ENCODE assay signal across 8 mouse cellular contexts in genomic region chr13:52978321-52978981, GRCm38 (mm10). TPM values are rescaled to one million over a fixed set of nuclear protein-coding genes. Genes with fewer than 3 reads are reported as not detected.
DNase-seq lines count a peak whose midpoint lies in the region; ATAC-seq and TF ChIP-seq lines count a peak whose summit lies in the region.

No protein-coding gene starts in this region.

- TF ChIP-seq CTCF in heart, postnatal 0 days (IDR thresholded peaks at IDR 0.05; ENCODE audit: low read depth) = no peak

- H3K27ac ChIP-seq in embryonic facial prominence, embryonic 12.5 days = peak overlapping the region; percentile 79
- H3K27ac ChIP-seq in heart, postnatal 0 days (ENCODE audit: low read depth) = peak overlapping the region; percentile 95
- peak overlapping the region; percentile 57 for H3K27ac ChIP-seq in midbrain, embryonic 11.5 days (ENCODE audit: low read depth, low read length)
- H3K27ac ChIP-seq in stomach, embryonic 16.5 days (ENCODE audit: low read length) = peak overlapping the region; percentile 74

- no peaks in the 10 kb centered on the region for H3K36me3 ChIP-seq in embryonic facial prominence, embryonic 12.5 days
- no peaks in the 10 kb centered on the region for H3K36me3 ChIP-seq in heart, postnatal 0 days (replicated peaks; ENCODE audit: control insufficient read depth, insufficient read depth, low read length)
- no peaks in the 10 kb centered on the region for H3K36me3 ChIP-seq in midbrain, embryonic 11.5 days (ENCODE audit: control insufficient read depth, insufficient read depth, low read length)
- H3K36me3 ChIP-seq in stomach, embryonic 16.5 days (ENCODE audit: control insufficient read depth, insufficient read depth, low read length) = no peaks in the 10 kb centered on the region

- peak overlapping the region; percentile 58 for H3K4me3 ChIP-seq in embryonic facial prominence, embryonic 12.5 days
- peak overlapping the region; percentile 81 for H3K4me3 ChIP-seq in heart, postnatal 0 days (ENCODE audit: low read depth, low read length)
- peak overlapping the region; percentile 58 for H3K4me3 ChIP-seq in midbrain, embryonic 11.5 days (ENCODE audit: low read depth, low read length)
- H3K4me3 ChIP-seq in stomach, embryonic 16.5 days (replicated peaks; ENCODE audit: low read length) = peak overlapping the region; percentile 65

- peak; percentile 23; the same call in 1 of the 2 replicates for ATAC-seq in embryonic facial prominence, embryonic 12.5 days (ENCODE audit: insufficient number of reproducible peaks, insufficient read depth, low FRiP score, low TSS enrichment)
- peak; percentile 5; the same call in 1 of the 2 replicates for ATAC-seq in heart, postnatal 0 days (ENCODE audit: insufficient read depth, low read depth)
- peak; percentile 36; the same call in 1 of the 2 replicates for ATAC-seq in midbrain, embryonic 11.5 days (ENCODE audit: low FRiP score)
- ATAC-seq in stomach, embryonic 16.5 days (ENCODE audit: insufficient read depth, low FRiP score) = no peak

- peak overlapping the region; percentile 98 for H3K4me2 ChIP-seq in embryonic facial prominence, embryonic 12.5 days (replicated peaks)
- peak overlapping the region; percentile 94 for H3K4me2 ChIP-seq in heart, postnatal 0 days (ENCODE audit: low read depth, low read length)
- peak overlapping the region; percentile 95 for H3K4me2 ChIP-seq in midbrain, embryonic 11.5 days
- H3K4me2 ChIP-seq in stomach, embryonic 16.5 days (ENCODE audit: low read depth, low read length) = peak overlapping the region; percentile 98

- WGBS in embryonic facial prominence, embryonic 12.5 days = 1% methylated on average over 63 of the region's 64 CpGs
- under 1% methylated on average over 50 of the region's 64 CpGs for whole genome bisulfite sequencing in heart, postnatal 0 days
- WGBS in midbrain, embryonic 11.5 days = 2% methylated on average over 58 of the region's 64 CpGs
- under 1% methylated on average over 64 of the region's 64 CpGs for WGBS in stomach, embryonic 16.5 days

- peak; percentile 26 for DNase-seq in CD4-positive helper T cell, adult 2 months (ENCODE audit: low read depth, low spot score)
- peak; percentile 49 for DNase-seq in adipocyte (ENCODE audit: low spot score)
- peak; percentile 39 for DNase-seq in heart, postnatal 0 days (ENCODE audit: low spot score)
- peak; percentile 51 to 78 for DNase-seq in kidney, postnatal 36 days
- peak; percentile 94 for DNase-seq in midbrain, embryonic 11.5 days (ENCODE audit: low spot score, missing footprints)
- no peak for DNase-seq in T-cell, adult 2 months (ENCODE audit: low spot score)

- H3K9me3 ChIP-seq in embryonic facial prominence, embryonic 12.5 days = no peaks in the 10 kb centered on the region
- no peaks in the 10 kb centered on the region for H3K9me3 ChIP-seq in heart, postnatal 0 days (replicated peaks; ENCODE audit: control insufficient read depth, low read length)
- H3K9me3 ChIP-seq in midbrain, embryonic 11.5 days (ENCODE audit: control insufficient read depth, low read length) = no peaks in the 10 kb centered on the region
- H3K9me3 ChIP-seq in stomach, embryonic 16.5 days (replicated peaks; ENCODE audit: control insufficient read depth, low read length) = no peaks in the 10 kb centered on the region

- peak overlapping the region; percentile 72 for H3K9ac ChIP-seq in embryonic facial prominence, embryonic 12.5 days
- peak overlapping the region; percentile 83 for H3K9ac ChIP-seq in heart, postnatal 0 days (replicated peaks; ENCODE audit: low read depth, low read length)
- peak overlapping the region; percentile 82 for H3K9ac ChIP-seq in midbrain, embryonic 11.5 days (ENCODE audit: low read length)
- peak overlapping the region; percentile 84 for H3K9ac ChIP-seq in stomach, embryonic 16.5 days (ENCODE audit: low read length)

- no peak for TF ChIP-seq EP300 in heart, postnatal 0 days (IDR thresholded peaks at IDR 0.05; ENCODE audit: low read depth)

- H3K27me3 ChIP-seq in embryonic facial prominence, embryonic 12.5 days = no peaks in the 10 kb centered on the region
- no peaks in the 10 kb centered on the region for H3K27me3 ChIP-seq in heart, postnatal 0 days (ENCODE audit: control insufficient read depth, insufficient read depth, low read length)
- H3K27me3 ChIP-seq in midbrain, embryonic 11.5 days (ENCODE audit: control insufficient read depth, insufficient read depth, low read length) = peaks cover 18% of the 10 kb centered on the region
- H3K27me3 ChIP-seq in stomach, embryonic 16.5 days (ENCODE audit: control insufficient read depth, insufficient read depth, low read length) = no peaks in the 10 kb centered on the region

- H3K4me1 ChIP-seq in embryonic facial prominence, embryonic 12.5 days = peaks cover 37% of the 10 kb centered on the region
- peaks cover 35% of the 10 kb centered on the region for H3K4me1 ChIP-seq in heart, postnatal 0 days (ENCODE audit: control insufficient read depth, insufficient read depth)
- H3K4me1 ChIP-seq in midbrain, embryonic 11.5 days (ENCODE audit: control insufficient read depth, insufficient read depth, low read length) = peaks cover 19% of the 10 kb centered on the region
- H3K4me1 ChIP-seq in stomach, embryonic 16.5 days (ENCODE audit: control insufficient read depth, insufficient read depth, low read length) = peaks cover 27% of the 10 kb centered on the region

RNA-seq across cellular contexts. Expression of gene Nfil3, which starts 2.4 kb away (rescaled TPM):
- polyA plus RNA-seq in embryonic facial prominence, embryonic 12.5 days (2016; fragmentation: Nextera tagmentation; extraction: Ambion mirVana) = 30.3 and 30.8 TPM in 2 replicates
- 16.5 and 18.0 TPM in 2 replicates for total RNA-seq in heart, postnatal 0 days (2014; rRNA removed; ENCODE audit: low replicate concordance)
- polyA plus RNA-seq in heart, postnatal 0 days (2015; fragmentation: Nextera tagmentation; extraction: Ambion mirVana) = 20.0 and 20.3 TPM in 2 replicates
- 18.3 and 19.3 TPM in 2 replicates for polyA plus RNA-seq in midbrain, embryonic 11.5 days (2014; fragmentation: Nextera tagmentation; extraction: Ambion mirVana)
- polyA plus RNA-seq in stomach, embryonic 16.5 days (2015; fragmentation: Nextera tagmentation; extraction: Ambion mirVana) = 31.6 and 31.8 TPM in 2 replicates

RNA-seq across cellular contexts. Expression of gene Auh, which starts 49.0 kb away (rescaled TPM):
- polyA plus RNA-seq in embryonic facial prominence, embryonic 12.5 days (2016; fragmentation: Nextera tagmentation; extraction: Ambion mirVana) = 41.4 and 45.3 TPM in 2 replicates
- total RNA-seq in heart, postnatal 0 days (2014; rRNA removed; ENCODE audit: low replicate concordance) = 56.4 and 61.3 TPM in 2 replicates
- polyA plus RNA-seq in heart, postnatal 0 days (2015; fragmentation: Nextera tagmentation; extraction: Ambion mirVana) = 60.7 and 63.5 TPM in 2 replicates
- polyA plus RNA-seq in midbrain, embryonic 11.5 days (2014; fragmentation: Nextera tagmentation; extraction: Ambion mirVana) = 38.7 and 39.6 TPM in 2 replicates
- polyA plus RNA-seq in stomach, embryonic 16.5 days (2015; fragmentation: Nextera tagmentation; extraction: Ambion mirVana) = 43.8 and 46.9 TPM in 2 replicates
